ENCODE assay signal across 15 mouse cellular contexts in genomic region chr3:133165130-133165529, GRCm38 (mm10).
DNase-seq lines count a peak whose midpoint lies in the region; ATAC-seq and TF ChIP-seq lines count a peak whose summit lies in the region.
"Had no signal": no experiment of that assay in that cellular context is flagged by ENCODE, and none has a peak within 500 bp of the region (broad histone marks: within the 10 kb centered on the region; RNA-seq: fewer than 3 reads in every experiment).

No protein-coding gene starts in this region.

- no peaks in the 10 kb centered on the region for H3K36me3 ChIP-seq in lung, postnatal 0 days (ENCODE audit: insufficient read depth, low read length)
- H3K36me3 ChIP-seq in forebrain, embryonic 12.5 days (replicated peaks): no peaks in the 10 kb centered on the region
- H3K36me3 ChIP-seq in liver, postnatal 0 days (replicated peaks; ENCODE audit: insufficient read depth, low read length): no peaks in the 10 kb centered on the region
- H3K36me3 ChIP-seq: embryonic facial prominence, embryonic 13.5 days; forebrain, embryonic 15.5 days; heart, embryonic 15.5 days; liver, embryonic 13.5 days had no signal

- no peak for TF ChIP-seq CTCF in lung, postnatal 0 days (IDR thresholded peaks at IDR 0.05)
- TF ChIP-seq CTCF in cerebellum, adult 2 months (IDR thresholded peaks at IDR 0.05; ENCODE audit: borderline replicate concordance, insufficient read depth, low read depth, low read length): no peak
- TF ChIP-seq CTCF in left cerebral cortex, adult 2 months (IDR thresholded peaks at IDR 0.05): no peak
- no peak for TF ChIP-seq CTCF in liver, postnatal 0 days (IDR thresholded peaks at IDR 0.05; ENCODE audit: low read depth)

- peak; percentile 21; the same call in 1 of the 2 replicates for ATAC-seq in lung, postnatal 0 days
- ATAC-seq in forebrain, embryonic 12.5 days (ENCODE audit: low FRiP score): no peak
- ATAC-seq in liver, postnatal 0 days: no peak
- ATAC-seq: forebrain, embryonic 15.5 days had no signal

- no peak overlapping the region for H3K4me3 ChIP-seq in lung, postnatal 0 days (ENCODE audit: low read depth, low read length)
- no peak overlapping the region for H3K4me3 ChIP-seq in cerebellum, adult 2 months (replicated peaks; ENCODE audit: insufficient read depth, low read depth, low read length)
- no peak overlapping the region for H3K4me3 ChIP-seq in left cerebral cortex, adult 2 months
- H3K4me3 ChIP-seq in forebrain, embryonic 12.5 days (replicated peaks): no peak overlapping the region
- no peak overlapping the region for H3K4me3 ChIP-seq in liver, postnatal 0 days (ENCODE audit: low read depth, low read length)
- H3K4me3 ChIP-seq: embryonic facial prominence, embryonic 13.5 days; forebrain, embryonic 15.5 days; heart, embryonic 15.5 days; liver, embryonic 13.5 days had no signal

- no peaks in the 10 kb centered on the region for H3K27me3 ChIP-seq in lung, postnatal 0 days (replicated peaks; ENCODE audit: insufficient read depth, low read length)
- H3K27me3 ChIP-seq in cerebellum, adult 2 months (ENCODE audit: control insufficient read depth, insufficient read depth, low read length): no peaks in the 10 kb centered on the region
- no peaks in the 10 kb centered on the region for H3K27me3 ChIP-seq in forebrain, embryonic 12.5 days
- H3K27me3 ChIP-seq in liver, postnatal 0 days (ENCODE audit: insufficient read depth, low read length): no peaks in the 10 kb centered on the region
- H3K27me3 ChIP-seq: embryonic facial prominence, embryonic 13.5 days; forebrain, embryonic 15.5 days; heart, embryonic 15.5 days; liver, embryonic 13.5 days had no signal

- H3K27ac ChIP-seq in lung, postnatal 0 days (ENCODE audit: low read length): no peak overlapping the region
- no peak overlapping the region for H3K27ac ChIP-seq in cerebellum, adult 2 months (ENCODE audit: insufficient read depth, low read length)
- H3K27ac ChIP-seq in left cerebral cortex, adult 2 months: peak overlapping the region; percentile 51; the same call in 1 of the 2 replicates
- H3K27ac ChIP-seq in forebrain, embryonic 12.5 days: no peak overlapping the region
- no peak overlapping the region for H3K27ac ChIP-seq in liver, postnatal 0 days (ENCODE audit: low read depth)
- H3K27ac ChIP-seq: embryonic facial prominence, embryonic 13.5 days; forebrain, embryonic 15.5 days; heart, embryonic 15.5 days; hindbrain, embryonic 14.5 days; liver, embryonic 13.5 days had no signal

- no peak overlapping the region for H3K9ac ChIP-seq in lung, postnatal 0 days (replicated peaks; ENCODE audit: low read depth)
- H3K9ac ChIP-seq in forebrain, embryonic 12.5 days: no peak overlapping the region
- no peak overlapping the region for H3K9ac ChIP-seq in liver, postnatal 0 days (replicated peaks)
- H3K9ac ChIP-seq: embryonic facial prominence, embryonic 13.5 days; forebrain, embryonic 15.5 days; heart, embryonic 15.5 days; hindbrain, embryonic 14.5 days; liver, embryonic 13.5 days had no signal

- TF ChIP-seq POLR2A in cerebellum, adult 2 months (IDR thresholded peaks at IDR 0.05; ENCODE audit: borderline replicate concordance, insufficient read depth, low read length): no peak

- peak; percentile 11 for DNase-seq in lung, postnatal 0 days (ENCODE audit: low spot score)
- DNase-seq in lung, postnatal 10 days: no peak
- DNase-seq in brain, adult 2 months (ENCODE audit: low read depth, low spot score): peak; percentile 95
- DNase-seq in cerebellum, adult 2 months: peak; percentile 70 to 96
- DNase-seq in left cerebral cortex, adult 2 months (ENCODE audit: extremely low spot score in 1 of 2, low spot score in 2 of 2): peak; percentile 29 to 41
- DNase-seq in kidney, postnatal 10 days: no peak
- no peak for DNase-seq in liver, postnatal 0 days
- DNase-seq: adrenal gland, postnatal 10 days; kidney, adult 9 months; liver, embryonic 13.5 days had no signal

- no peaks in the 10 kb centered on the region for H3K9me3 ChIP-seq in lung, postnatal 0 days (ENCODE audit: low read length)
- no peaks in the 10 kb centered on the region for H3K9me3 ChIP-seq in forebrain, embryonic 12.5 days
- no peaks in the 10 kb centered on the region for H3K9me3 ChIP-seq in liver, postnatal 0 days (ENCODE audit: low read length)
- H3K9me3 ChIP-seq: embryonic facial prominence, embryonic 13.5 days; forebrain, embryonic 15.5 days; heart, embryonic 15.5 days; liver, embryonic 13.5 days had no signal

- H3K4me1 ChIP-seq in lung, postnatal 0 days (ENCODE audit: insufficient read depth, low read depth, low read length): no peaks in the 10 kb centered on the region
- H3K4me1 ChIP-seq in cerebellum, adult 2 months (ENCODE audit: control insufficient read depth, insufficient read depth, low read length): peaks cover 9% of the 10 kb centered on the region
- peaks cover 4% of the 10 kb centered on the region; the same call in 1 of the 2 replicates for H3K4me1 ChIP-seq in forebrain, embryonic 12.5 days
- H3K4me1 ChIP-seq in liver, postnatal 0 days (ENCODE audit: insufficient read depth): no peaks in the 10 kb centered on the region
- H3K4me1 ChIP-seq: embryonic facial prominence, embryonic 13.5 days; heart, embryonic 15.5 days; liver, embryonic 13.5 days had no signal

- intact Hi-C loops in left cerebral cortex, adult 2 months (cut with DNase I): loop anchor here (10.0 kb wide), 1 partner anchor 380 kb away; the partner anchor contains the start of gene Tet2

- H3K4me2 ChIP-seq in lung, postnatal 0 days (replicated peaks; ENCODE audit: low read depth, low read length): no peak overlapping the region
- no peak overlapping the region for H3K4me2 ChIP-seq in forebrain, embryonic 12.5 days
- H3K4me2 ChIP-seq in liver, postnatal 0 days (ENCODE audit: low read depth, low read length): no peak overlapping the region
- H3K4me2 ChIP-seq: embryonic facial prominence, embryonic 13.5 days; forebrain, embryonic 15.5 days; heart, embryonic 15.5 days; hindbrain, embryonic 14.5 days; liver, embryonic 13.5 days had no signal

- 21% methylated on average over 1 of the region's 1 CpGs for WGBS in lung, postnatal 0 days
- 2% methylated on average over 1 of the region's 1 CpGs for WGBS in cerebellum, adult 2 months
- 64% methylated on average over 1 of the region's 1 CpGs for WGBS in forebrain, embryonic 12.5 days
- 11% methylated on average over 1 of the region's 1 CpGs for WGBS in liver, postnatal 0 days (ENCODE audit: insufficient replicate concordance)

- no peak for TF ChIP-seq EP300 in lung, postnatal 0 days (IDR thresholded peaks at IDR 0.05)
- TF ChIP-seq EP300 in liver, postnatal 0 days (IDR thresholded peaks at IDR 0.05; ENCODE audit: low read depth): no peak

Comparison
In these comparisons a context has a peak if more than half of its experiments do, and no peak if none do; other contexts are left out.
1. DNase-seq: peak in lung, postnatal 0 days (single experiment), brain, adult 2 months (single experiment), cerebellum, adult 2 months (2 of 2) and left cerebral cortex, adult 2 months (2 of 2); none in lung, postnatal 10 days (single experiment), kidney, postnatal 10 days (single experiment) and liver, postnatal 0 days (single experiment).